Mouse (Mus musculus) right cerebral cortex, postnatal 14 days (tissue): ENCODE measurements around the gene Zfp628.

Source experiments
- DNase-seq: peaks from one replicate; pipeline ENCODE4 v3.0.0; 2022

Gene Zfp628

DNA sequence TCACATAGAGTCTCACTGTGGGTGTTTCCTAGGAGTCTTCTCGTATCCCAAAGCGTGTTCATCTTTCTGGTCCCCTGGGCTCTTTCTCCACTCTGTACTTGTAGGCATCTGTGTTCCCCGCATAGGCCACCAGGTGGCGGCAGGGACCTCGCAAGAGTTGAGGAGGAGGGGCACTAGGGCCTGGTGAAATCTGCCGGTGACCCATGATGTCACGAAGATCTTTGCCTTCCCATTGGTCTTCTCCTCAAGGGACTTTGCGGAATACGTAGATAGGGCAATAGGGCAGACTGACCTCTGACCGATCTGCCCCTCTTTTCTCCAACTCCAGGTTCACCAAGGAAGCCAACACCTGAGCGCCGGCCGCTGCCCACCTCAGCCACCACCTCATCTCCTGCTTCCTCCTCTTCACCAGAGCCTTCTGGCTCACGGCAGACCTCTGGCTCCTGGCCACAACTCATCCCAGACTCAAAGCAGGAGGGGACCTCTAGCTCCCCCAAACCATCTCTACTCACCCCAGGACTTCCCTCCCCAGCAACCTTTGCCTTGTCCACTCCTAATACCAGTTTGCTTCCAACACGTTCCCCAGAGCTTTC is 28.3 kb downstream of the Zfp628 start:
- peak; percentile 91 for DNase-seq

DNA sequence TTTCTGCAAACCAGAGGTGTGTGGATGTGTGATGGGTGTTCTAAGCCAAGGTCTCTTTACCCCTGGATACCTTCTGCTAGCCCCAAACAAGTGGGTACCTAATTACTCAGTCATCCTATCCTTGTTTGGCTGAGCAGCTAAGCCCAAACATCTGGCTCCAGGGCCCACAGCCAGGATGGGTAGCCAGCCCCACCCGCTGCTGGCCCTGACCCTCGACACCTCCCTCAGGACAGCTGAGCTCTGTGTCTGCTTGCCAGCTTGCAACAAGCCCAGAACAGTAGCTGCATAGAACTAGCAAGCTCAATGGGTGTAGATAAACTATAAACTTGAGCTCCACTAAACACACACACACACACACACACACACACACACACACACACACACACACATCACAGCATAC is 32.8 kb downstream of the Zfp628 start:
- DNase-seq, result no peak

DNA sequence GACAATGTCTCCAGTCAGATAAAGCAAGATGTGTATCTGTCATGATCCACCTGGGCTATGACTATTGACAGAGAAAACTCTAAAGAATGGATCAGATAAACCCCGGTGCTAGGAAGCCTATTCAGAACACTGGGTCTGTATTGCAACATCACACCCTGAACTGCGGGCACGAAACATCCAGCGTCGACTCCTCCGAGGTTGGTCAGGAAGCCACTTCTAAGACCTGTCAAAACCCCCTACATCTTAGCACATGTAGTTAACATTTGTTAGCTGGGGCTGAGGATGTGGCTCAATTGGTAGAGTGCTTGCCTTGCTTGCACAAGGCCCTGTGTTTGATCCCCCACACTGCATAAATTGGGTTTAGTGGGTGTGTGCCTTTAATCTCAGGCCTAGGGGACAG is 33.4 kb downstream of the Zfp628 start:
- DNase-seq, result no peak

DNA sequence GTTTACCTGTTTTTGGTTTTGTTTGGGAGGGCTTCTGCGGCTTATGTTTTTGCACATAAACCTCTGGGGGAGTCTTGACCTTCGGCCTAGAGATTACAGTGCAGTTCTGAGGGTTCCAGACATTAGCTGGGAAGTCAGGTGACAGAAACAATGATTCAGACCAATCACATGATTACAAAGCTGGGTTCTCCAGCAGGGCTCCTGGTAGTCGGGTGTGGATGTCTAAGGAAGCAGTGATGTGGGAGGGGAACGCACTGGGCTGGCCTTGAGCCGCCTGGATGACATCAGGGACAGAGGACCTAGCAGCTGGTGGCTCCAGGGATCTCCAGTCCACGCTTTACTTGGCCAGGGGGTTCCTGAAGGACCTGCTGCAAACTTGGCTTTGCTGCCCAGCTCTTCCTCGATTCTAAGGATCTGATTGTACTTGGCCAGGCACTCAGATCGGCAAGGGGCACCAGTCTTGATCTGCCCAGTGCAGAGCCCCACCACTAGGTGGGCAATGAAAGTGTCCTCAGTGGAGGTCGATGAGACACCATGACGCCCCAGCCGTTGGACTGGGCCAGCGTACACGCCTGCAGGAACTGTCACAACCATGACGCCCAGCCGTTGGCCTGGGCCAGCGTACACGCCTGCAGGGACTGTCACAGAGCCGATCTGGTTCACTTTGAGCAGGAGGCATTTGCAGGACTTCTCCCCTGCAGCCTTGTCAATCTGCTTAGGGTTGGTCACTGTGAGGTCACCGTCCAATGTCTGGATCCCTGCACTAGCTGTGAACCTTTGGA is 35.7 kb downstream of the Zfp628 start:
- no peak for DNase-seq

DNA sequence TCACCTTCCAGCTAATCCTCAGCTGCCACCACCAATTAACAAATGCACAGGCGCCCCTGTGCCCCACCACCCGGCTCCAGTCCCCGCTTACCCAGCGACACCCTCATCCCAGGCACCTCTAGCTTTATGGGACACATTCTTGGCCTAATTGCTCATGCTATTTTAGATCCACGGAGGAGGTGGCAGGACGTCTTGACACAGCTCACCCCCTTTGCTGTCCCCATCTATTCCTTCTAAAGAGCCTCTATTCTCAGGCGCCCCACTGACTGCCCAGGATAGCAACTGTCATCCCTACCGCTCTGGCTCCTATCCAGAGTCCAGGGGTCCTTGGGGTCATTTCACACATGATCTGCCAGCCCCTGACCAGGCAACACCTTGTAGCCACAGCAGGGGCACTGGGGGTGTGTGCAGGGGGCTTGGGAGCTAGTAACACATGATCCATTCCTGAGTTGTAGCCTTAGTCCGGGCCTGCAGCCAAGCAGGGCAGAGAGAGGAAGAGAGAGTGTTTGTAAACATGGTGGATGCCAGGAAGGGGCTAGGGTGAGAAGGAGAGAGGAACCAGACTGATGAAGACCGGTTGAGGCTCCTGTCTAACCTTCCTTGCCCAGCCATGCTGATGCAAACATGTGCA is 38.9 kb downstream of the Zfp628 start:
- DNase-seq, result no peak

DNA sequence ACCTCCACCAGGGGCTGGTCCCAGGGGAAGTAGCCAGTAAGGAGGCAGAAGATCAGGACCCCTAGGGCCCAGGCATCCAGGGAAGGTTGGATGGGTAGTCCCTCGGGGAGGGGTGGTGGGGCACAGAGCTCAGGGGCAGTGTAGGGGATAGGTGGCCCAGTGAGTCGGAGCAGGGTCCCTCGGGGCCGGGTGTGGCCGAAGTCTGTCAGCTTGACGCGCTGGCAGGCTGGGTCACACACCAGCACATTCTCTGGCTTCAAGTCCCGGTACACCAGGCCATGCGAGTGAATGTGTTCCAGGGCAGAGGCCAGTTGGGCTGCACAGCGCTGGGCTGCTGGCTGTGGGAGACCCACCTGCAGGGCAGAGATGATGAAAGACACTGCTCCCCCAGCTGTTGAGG is 42.3 kb downstream of the Zfp628 start:
- no peak for DNase-seq

DNA sequence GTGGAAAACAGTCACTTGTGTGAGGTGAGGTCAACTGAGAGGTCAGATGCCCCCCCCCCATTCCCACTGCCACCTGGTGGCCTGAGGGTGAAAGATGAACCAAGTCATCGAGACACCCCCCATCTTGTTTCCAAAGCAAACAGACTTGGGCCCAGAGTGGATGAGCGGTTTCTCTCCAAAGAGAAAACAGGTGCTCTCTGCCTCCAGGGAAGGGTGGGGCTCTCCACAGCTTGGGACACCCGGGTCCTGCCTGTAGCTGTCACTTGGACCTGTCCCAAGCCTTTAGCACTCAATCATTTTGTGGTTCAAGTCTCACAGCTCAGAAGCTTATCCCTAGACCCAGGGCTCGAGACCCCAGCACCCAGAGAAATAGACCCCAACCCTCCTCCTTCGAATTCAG is 48.5 kb downstream of the Zfp628 start:
- DNase-seq, result no peak

DNA sequence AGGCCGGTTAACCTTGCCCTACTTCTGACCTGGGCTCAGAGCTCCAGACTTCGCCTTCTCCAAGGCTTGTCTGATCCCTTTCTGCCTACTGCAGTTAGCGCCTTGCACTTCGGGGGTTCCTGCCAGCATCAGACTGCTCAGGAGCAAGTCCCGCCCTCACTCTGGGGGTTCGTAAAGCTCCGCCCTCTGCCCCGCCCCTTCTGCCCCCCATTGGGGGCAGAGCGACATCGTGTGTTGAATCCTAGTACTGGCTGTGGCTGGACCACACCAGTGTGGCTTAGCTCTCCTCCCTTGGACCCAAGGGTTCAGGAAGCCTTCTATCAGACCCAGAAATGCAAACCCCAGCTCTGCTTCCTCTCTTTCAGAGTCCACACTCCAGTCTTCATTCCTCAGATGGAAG is 49.3 kb downstream of the Zfp628 start, which contains the start of gene Sbk2:
Gene Sbk2, minus strand, starts transcription at position 135 of the 400 bp plus-strand sequence.
- DNase-seq, result peak; percentile 76

DNA sequence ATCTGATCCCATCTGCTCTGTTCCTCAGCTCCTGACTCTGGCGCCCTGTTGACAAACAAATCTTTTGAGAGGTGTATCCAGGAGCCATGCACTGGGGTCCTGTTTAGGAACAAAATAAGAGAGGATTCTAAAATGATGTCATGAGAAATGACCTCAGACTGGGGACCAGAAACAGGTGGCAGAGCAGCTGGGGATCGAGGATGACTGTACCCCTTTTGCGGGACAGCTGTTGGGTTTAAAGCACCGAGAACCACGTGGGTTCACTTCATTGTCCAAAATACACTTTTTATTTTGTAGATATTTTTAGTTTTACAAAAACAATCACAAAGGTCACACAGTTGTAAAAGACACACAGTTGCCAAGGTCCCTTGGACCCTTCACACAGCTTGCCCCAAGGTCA is 50.0 kb downstream of the Zfp628 start:
- DNase-seq, result no peak

DNA sequence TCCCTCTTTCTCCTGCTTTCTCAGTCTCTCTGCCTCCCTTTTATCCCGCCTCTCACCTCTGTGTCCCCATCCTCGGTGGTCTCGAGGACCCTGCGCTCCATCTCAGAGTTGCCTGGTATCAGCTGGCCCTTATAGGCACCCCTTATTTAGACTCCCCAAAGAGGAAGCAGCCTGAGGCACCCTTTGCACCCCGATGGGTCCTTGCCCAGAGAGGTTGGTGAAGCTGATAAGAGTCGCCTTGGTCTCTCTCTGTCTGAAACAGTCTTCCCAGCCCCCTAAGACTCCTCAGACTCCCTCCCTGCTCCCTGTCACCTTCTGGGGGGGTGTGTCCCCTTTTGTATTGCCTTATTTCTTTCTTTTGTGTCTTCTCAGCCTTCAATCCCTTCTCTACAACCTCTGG is 56.1 kb downstream of the Zfp628 start, which contains the start of gene Sbk3:
Gene Sbk3, minus strand, starts transcription at position 101 of the 400 bp plus-strand sequence.
- DNase-seq, result no peak
